Mouse (Mus musculus): ENCODE results near the gene Smc3.

The Smc3 gene

DNA sequence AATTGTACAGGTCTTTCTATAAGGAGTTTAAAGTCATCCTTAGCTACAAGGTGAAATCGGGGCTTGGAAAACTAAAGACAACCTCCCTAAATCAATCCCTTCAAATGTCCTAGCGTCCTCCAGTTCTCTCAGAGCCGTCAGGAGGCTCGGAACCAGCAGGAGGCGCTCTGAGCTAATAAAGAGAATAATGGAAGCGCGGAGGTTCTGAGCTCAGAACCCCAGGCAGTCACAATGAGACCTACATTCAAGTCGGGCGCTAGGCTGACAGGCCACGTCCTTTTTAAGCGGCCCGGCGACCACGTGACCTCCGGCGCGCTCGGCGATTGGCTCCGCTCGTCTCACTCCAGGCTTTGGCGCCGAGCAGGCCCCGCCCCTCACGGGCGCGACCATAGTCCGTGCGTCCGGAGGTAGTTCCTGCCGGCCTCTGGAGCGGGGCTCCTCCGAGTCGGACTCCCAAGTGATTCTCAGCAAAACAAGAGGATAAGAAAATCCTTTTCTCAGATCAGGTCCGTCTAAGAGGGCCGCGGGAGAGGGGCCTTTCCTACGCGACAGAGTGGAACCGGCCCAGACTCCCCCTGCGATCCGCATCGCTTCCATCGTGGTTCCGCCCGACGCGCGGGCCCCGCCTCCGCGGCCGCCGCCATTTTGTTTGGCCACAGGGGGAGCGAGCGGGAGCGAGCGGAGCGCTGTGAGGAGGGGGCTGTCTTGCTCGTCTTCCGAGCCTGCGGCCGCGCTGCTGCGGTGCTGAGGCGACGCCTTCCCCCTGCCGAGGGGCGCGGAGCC is at the start of gene Smc3:
TSS of gene Smc3 (plus strand) at position 642 of the 783 bp plus-strand sequence.
- DNase-seq (ENCODE audit: low spot score), result peak; percentile 99

DNA sequence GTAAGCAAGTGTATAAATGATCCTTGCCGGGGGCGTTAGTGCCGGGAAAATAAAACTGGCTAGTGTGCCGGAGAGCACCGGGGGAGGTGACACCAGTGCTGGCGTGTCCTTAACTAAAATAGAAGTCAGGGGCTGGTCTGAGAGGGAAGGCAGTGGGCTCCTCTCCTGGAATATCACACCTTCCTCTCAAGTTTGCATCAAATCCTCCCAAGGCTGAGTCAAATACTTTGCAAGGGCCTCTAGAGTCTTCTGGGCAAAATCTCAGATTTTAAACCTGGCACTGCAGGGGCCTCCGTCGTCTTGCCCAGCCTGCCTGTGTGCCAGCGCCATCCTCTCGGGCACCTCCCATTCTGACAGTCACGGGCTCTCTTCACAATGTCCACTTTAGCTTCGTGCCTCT is 49.2 kb upstream of the Smc3 start:
- no peak for DNase-seq (ENCODE audit: low spot score)

DNA sequence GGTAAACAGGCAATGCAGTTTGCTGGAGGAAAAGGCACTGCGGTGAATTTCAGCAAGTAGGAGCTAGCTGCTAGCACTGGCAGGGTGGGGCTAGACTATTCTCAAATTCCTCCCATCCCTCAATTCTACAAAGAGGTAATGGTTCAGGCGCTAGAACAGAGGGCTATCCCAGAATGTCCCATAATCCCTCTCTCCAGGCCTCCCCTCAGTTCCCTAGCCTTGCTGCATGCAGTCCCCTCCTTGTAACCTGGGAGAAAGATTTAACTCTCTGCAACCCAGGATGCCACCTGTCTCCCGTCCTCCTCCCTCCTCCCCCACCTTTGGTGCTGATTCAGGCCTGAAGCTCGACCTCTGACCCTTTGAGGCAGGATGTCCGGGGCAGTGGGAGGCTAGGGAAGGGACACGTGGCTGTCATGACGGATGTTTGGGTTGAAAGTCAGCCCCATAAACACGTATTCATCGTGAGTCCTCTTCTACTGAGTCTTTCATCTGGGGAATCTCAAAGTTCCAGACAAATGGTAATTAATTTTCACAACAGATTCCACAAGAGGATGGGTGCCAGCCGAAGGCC is 47.9 kb upstream of the Smc3 start:
- no peak for DNase-seq (ENCODE audit: low spot score)

DNA sequence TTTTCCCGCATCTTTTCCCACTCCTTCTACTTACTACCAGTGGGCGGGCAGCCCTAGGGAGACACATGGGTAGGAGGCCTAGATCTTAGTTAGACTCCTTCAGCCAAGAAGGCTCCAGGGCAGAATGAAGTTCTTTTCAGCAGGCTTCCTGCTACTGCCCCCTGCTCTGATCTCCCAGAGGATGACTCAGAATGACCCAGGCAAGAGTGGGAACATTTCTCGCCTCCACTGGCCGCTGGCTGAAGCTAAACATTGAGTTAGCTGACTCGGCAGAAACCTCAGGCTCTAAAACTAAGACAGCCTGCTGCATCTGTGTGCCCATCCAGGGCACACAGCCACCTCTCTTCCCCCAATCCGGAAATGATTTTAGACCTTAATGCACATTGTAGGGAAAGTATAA is 47.4 kb upstream of the Smc3 start:
- no peak for DNase-seq (ENCODE audit: low spot score)

DNA sequence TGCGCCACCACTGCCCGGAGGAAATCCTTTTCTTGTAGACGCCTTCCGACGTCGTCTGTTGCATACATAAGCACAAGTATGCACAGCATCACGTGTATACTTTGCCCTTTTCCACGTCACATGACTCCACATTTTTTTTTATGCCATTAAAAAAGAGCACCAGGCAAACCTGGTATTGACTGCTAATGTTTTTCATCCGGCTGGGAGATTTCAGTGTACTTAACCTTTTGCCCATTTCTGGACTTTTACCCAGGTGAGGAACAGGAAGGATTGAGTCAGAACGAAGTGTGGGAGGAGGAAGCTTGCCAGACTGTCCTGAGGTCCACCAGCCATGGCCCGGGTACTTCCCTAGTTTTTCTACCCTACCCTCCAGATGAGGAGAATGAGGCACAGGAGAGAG is 45.8 kb upstream of the Smc3 start:
- DNase-seq (ENCODE audit: low spot score), result no peak

DNA sequence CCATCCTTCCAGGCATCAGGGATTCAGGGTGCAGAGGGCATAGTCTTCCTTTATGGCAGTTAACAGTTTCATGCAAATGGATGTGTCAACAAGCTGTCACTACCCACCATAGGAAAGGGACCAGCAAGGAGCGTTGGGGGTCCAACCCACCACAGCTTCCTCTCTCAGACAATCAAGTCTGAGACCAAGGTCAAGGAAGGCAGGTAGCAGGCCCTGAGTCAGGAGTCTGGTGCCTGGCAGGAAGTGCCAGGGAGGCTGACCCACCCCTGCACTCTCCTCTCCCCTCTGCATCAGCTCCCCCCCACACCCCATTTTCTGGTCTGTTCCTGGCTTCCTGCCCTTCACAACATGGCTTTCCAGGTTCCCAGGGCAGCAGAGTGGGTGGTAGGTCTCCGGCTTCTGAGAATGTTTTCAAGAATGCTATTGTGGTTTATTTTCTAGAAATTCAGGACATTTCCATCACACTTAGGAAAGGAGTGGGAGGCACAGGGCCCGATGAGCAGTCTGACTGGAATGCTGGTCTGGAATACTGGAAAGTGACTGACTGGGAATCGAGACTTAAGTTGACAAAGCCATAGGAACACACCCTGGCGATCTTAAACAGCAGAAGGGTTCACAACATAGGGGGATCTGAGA is 45.1 kb upstream of the Smc3 start:
- DNase-seq (ENCODE audit: low spot score), result no peak

DNA sequence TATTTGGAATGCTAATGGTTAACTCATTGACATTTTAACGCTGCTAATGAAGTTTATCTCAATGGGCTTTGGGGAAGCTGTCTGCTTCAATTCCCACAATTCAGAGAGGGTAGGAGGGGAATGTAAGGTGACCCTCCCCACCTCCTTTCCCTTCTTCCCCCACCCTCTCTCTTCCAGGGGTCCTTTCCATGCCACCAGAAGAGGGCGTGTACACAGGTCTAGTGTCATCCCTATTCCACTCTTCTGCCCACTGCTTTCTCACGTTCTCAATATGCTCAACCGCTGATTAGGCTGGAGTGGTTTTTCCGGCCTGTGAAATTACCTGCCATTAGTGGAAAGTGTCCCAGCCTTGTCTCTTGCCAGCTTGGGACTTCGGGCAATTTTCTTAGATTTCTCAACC is 43.4 kb upstream of the Smc3 start:
- DNase-seq (ENCODE audit: low spot score), result no peak

DNA sequence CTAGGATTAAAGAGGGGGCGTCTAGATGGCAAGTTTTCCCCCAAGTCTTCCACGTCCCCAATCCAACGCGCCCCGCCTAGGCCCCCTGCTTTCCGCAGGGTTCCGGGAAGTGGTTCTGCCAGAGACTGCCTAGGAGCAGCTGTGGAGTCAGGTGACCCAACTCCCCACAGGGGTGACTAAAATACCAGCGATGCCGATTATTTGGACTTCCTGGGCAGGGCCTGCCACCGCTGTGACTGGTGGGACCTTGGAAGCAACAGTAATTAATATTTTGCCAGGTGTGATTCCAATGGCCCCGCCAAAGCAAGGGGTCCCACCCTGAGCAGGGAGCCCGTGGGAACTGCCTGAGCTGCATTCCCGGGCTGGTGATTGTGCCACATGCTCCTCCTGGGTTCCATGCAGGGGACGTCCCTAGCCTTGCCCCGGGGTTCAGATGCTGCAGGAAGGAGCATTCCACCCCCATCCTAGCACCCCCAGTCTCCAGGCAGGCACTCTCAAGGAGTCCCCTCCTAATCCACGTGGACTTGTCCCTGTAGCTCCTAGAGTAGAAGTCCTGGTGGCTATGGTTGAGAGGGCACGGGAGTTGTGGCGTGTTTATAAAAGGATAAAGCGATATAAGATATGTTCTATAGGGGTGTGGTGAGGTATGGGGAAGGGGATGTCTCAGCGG is 42.8 kb upstream of the Smc3 start:
- peak; percentile 53 for DNase-seq (ENCODE audit: low spot score)

DNA sequence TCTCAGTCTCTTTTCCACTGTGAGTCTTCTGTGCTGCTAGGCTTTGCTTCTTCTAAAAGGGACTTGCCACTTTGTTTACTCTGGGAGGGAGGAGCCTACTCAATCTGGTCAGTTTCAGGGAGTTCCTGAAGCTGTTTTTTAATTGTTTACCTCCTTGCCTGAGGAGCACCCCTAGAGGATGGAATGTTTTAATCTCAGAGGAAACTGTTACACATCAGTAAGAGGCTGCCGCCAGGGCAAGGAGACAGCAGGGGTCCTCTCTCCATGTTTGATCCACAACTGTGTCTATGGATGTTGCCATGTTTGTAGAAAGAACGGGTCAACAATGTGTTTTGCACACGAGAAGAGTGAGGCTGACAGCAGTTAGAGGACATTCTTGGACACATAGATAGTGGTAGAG is 39.8 kb upstream of the Smc3 start:
- DNase-seq (ENCODE audit: low spot score), result no peak

DNA sequence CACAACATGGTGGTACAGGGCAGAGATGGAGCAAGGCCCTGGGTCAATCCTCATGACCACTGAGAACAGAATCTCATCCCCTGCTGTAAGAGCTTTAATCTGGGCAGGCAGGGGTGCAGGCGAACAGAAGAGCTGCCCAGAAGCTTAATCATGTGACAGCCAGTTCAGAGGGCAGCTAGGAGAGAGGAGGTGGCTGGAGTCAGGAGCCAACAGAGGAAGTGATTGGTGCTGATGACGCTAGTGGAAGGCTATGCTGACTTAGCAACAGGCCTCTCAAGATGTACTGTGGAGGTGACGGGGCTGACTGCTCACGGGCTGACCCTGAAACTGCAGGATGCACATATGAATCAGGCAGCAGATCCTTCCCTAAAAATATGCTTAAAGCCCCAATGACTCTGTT is 36.0 kb upstream of the Smc3 start:
- no peak for DNase-seq (ENCODE audit: low spot score)

DNA sequence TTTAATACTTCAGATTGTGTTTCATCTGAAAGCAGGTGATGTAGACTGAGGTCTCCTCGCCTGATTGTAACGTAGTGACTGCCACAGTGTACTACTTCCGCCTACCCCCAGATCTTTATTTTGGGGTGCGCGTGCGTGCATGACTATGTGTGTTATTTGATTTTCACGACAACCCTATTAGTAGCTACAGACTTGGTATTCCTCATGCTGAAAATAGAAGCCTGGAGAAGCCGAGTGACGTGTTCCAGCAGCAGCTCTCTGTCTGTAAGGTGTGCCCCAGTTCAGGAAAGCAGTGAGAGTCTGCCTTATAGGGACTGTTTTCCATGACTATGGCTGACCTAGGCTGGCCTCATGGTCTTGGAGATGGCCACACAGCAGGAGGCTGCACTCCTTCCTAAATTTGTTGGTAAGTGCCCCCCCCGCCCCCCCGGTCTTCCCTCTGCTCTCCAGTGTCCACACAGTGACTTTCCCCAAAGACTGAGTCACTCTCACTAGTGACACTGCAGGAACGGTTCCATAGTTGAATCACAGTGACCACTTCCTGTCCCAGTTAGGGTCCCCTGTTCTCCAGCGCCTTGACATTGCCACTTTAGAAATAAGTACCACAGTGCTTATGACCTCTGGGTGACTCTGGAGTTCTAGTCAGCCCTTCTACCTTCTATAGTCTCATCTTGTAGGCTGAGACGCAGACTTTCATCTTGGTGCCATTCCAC is 34.5 kb upstream of the Smc3 start:
- DNase-seq (ENCODE audit: low spot score), result no peak

DNA sequence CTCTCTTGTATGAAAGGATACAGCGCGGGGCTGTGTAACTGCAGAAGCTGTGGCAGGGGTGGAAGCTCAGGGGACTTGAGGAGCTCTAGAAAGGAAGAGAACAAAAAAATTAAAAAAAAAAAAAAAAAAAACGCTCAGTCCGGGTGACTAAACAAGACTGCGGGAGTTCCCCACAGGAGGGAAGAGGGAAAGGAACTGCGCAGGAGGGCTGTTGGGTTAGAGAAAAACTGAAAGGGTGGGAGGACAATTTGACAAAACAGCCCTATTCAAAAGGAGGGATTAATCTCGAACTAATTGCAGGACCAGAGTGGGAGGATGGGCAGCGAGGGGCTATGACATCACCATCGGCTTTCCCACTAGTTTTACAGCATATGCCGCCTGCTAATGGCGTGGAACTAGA is 32.3 kb upstream of the Smc3 start:
- no peak for DNase-seq (ENCODE audit: low spot score)

DNA sequence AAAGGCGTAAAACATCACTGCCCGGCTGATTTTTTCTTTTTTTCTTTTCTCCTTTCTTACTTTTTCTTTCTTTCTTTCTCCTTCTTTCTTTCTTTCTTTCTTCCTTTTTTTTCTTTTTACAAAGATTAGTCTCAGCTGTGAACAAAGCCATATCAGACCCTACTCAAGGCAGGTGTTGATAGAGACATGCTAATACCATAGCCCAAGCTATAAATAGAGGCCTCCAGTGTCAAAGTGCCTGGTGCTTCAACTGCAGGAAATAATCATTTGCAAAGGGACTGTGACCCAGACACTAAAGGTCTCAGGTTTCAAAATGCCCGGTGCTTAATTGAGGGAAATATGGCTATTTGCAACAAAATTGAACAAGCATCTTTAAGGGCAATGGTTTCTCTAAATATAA is 31.6 kb upstream of the Smc3 start:
- DNase-seq (ENCODE audit: low spot score), result no peak

DNA sequence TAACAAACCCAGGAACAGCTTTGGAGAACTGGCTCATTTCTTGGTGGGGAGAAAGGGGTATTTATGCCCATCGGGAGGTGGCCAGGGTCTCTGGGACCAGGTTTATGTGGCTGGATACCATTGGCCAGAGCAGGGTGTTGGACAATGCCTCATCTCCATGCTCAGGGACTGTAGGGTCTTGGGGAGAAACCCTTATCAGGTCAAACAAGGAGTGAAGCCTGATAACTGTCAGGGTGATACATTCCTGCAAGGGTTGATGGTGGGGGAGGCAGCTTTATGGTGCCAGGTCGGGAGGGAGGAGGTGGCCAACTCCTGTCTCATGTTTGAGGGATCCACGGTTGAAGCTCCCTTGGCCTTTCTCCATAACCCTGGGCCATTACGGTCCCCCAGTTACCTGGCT is 29.1 kb upstream of the Smc3 start:
- DNase-seq (ENCODE audit: low spot score), result no peak

DNA sequence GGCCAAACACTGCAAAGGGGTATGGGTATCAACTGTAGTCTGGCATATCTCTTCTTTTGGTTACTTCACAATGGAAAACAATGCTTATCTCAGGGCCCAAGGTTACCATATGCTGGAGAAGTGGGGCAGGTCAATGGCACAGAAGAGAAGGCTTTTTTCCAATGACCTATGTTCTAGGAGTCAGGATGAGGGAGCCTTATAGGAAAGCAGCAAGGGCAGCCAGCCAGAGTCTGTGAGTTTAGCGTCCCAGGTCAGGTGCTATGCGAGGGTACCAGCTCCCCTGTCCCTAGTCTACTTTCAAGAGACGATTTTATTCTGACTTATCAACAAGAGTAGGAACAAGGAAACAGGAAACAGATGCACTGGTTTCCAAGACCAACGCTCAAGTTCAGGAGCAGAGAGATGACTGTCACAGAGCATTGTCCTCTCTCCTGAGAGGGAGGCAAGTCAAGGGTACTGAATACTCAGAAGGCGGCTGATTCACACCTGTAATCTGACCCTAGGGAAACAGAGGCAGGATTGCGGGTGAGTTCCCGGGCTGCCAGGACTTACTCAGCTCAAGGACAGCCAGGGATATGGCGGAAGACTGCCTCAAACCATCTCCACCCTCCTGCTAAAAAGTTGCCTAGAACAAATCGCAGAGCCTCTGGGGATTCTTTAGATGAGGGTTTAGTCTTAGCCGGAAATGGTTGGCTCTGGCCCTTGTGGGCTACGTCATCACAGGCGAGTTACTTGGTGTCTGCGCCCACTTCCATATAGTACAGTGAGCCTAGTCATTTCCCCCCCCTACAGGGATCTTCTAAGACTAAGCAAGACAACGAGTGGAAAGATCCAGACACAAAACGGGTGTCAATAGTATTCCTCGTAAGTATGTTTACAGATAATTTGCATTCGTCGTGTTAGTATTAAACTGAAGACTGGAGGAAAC is 28.4 kb upstream of the Smc3 start:
- DNase-seq (ENCODE audit: low spot score), result no peak

DNA sequence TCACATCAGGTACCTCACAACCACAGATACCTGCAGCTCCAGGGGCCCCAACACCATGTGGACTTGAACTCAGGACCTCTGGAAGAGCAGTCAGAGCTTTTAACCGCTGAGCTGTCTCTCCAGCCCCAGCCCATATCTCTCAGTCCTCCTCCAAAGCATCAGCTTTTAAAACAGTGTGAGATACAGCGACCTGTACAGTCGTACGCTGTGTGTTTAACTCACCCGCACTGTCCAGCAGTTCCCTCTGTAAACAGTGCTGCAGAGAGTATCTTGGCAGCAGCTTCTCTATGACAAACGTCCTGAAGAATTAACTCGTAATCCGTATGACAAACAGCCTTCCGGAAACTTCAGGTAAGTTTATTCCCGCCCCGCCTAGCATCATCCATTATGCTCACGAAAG is 27.6 kb upstream of the Smc3 start:
- no peak for DNase-seq (ENCODE audit: low spot score)

DNA sequence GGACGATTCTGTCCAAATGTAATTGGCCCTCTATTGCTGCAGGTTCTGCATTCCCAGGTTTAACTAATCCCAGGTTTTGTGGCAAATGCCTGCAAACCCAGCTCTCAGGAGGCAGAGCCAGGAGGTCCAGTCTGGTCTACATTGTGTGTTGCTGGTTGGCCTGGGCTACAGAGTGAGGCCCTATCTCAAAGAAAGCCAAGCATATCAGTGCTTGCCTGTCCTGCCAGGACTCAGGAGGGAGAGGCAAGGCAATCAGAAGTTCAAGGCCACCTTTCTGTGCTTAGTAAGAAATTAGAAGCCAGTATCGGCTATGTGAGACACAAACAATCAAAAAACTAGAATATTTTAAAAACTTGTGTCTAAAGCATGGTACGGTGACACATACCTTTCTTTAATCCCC is 27.0 kb upstream of the Smc3 start:
- no peak for DNase-seq (ENCODE audit: low spot score)

DNA sequence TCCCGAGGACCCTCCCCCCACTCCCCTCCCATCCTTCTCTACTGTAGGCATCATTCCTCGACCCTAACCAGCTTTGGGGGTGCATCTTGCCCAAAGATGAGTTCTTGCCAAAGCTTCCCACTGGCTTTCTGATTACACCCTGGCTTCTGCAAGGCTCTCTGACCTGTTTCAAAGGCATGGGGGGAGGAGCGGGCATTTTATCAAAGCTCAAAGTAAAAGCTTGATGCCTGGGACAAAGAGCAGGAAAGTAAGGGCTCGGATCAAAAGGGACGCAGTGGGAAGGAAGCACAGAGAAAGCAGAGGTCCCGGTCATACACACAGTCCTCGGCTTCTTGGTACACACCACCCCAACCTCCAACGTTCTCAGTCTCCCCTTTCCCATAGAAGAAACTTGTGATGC is 26.1 kb upstream of the Smc3 start:
- no peak for DNase-seq (ENCODE audit: low spot score)

DNA sequence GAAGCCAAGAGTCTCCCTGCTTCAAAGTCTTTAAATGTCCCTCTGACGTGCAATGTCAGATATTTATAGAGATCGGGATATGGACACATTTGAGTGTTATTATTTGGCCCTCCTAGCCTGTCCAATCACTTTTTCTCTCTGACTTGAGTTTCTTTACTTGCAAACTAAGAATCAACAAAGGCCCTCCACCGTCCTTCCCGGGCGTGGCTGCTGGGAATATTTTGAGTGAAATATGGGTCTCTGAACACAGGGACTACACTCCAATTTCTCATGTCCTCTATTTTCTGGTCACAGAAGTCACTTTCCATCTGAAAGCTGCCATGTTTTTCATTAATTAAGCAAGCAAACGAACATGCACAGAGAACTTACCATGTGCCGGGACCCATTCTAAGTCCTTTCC is 25.7 kb upstream of the Smc3 start:
- no peak for DNase-seq (ENCODE audit: low spot score)

DNA sequence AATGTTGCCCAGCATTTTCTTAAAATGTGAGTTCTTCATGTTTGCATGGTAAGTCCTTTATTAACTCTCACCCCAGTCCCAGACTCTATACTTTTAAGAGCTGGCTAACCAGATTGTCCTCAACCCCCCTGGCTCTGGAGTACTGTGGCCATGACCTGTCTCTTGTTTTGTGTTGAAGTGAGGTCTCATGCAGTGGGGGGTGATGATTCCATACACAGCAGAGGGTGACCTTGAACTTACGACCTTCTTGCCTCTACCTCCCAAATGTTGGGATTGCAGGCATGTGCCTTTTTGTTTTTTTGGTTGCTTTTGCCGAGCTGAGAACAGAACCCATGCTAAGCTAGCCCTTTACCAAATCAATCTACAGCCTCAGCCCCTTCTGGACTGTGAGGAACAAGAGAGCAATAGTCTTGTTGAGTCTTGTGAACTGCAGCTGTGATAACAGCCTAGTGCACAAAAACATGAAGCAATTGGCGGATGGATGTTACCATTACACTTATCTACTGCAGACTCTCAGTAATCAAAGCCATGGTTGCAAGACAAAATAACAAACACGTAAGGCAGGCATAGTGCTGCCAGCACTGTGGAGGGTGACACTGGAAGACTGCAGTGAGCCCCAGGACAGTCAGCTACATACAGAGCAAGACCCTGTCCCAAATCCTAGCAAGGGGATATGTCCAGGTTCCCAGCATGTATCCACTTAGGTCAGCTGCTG is 24.7 kb upstream of the Smc3 start:
- no peak for DNase-seq (ENCODE audit: low spot score)

DNA sequence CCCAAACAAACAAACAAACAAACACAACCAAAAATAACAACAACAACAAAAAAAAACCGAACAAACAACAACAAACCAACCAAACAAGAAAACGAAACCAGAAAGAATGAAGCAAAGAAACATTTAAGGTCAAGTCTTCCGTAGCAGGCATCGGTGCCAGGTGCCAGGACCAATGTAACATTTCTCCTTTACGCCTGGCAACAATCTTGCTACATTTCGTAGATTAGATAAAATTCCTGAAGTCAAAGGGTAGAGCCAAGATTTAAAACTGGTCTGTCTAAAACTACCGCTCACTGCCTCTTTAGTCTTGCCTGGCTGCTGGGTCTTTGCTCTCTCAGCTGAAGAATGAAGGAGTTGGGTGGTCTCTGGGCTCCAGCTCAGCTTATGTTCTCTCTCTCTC is 24.1 kb upstream of the Smc3 start:
- no peak for DNase-seq (ENCODE audit: low spot score)
